Mouse (Mus musculus): ENCODE measurements around the gene Esp38. TPM values are rescaled to one million over a fixed set of nuclear protein-coding genes. Genes with fewer than 3 reads are reported as not detected.

Gene Esp38
- not detected in 2 replicates for polyA plus RNA-seq (2015; fragmentation: Nextera tagmentation; extraction: Ambion mirVana)

DNA sequence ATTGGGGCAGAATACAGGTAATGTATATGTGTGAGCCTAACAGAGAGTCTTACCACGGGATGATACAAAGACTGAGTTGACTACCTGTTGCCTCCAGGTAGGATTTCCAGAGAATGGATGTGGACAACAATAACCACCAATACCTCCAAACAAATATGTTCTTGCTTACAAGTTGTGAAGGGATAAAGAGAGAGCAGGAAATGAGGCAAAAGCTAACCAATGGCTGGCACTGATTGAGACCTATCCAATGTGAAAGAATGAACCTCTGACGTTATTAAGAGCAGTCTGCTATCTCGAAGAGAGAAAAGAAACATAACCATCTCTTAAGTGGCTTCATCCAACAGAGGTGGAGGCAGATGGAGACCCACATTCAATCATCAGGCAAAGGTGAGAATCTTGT lies at the start of gene Esp38:
TSS of gene Esp38 (plus strand) at position 301 of the 400 bp plus-strand sequence.

Other genes with a start within 250 kb of the Esp38 start
- not detected in 2 replicates for gene AC192777.2, start 144.9 kb downstream of the Esp38 start, polyA plus RNA-seq (2015; fragmentation: Nextera tagmentation; extraction: Ambion mirVana)